Mouse (Mus musculus) bone marrow, adult 2 months (tissue): ENCODE data around the gene Fbxl17. TPM values are rescaled to one million over a fixed set of nuclear protein-coding genes. Genes with fewer than 3 reads are reported as not detected.

Experiments
- H3K27ac ChIP-seq: fragments of 200-500 bp; 2 replicates; pipeline ENCODE4 v1.5.1; 2012; ENCODE audit warnings: low read depth, mild to moderate bottlenecking, control low read depth, inconsistent platforms, low read length; ENCODE audit not compliant: control insufficient read depth, poor library complexity, insufficient read depth
- H3K4me1 ChIP-seq: fragments of 200-500 bp; 2 replicates; pipeline ENCODE4 v1.6.1; 2011; ENCODE audit warnings: low read length; ENCODE audit not compliant: control insufficient read depth, insufficient read depth
- H3K4me3 ChIP-seq: fragments of 200-500 bp; replicated peaks from 2 replicates; pipeline ENCODE3; 2011; ENCODE audit warnings: mild to moderate bottlenecking, low read depth, low read length, control low read depth; ENCODE audit not compliant: control insufficient read depth
- CTCF ChIP-seq: fragments of 200-500 bp; IDR thresholded peaks from 2 replicates; pipeline ENCODE4 v1.5.1; 2011; ENCODE audit warnings: low read length, control low read depth; ENCODE audit not compliant: control insufficient read depth, insufficient read depth
- POLR2A ChIP-seq: fragments of 200-500 bp; IDR thresholded peaks from 2 replicates; pipeline ENCODE4 v1.6.1; 2011; ENCODE audit warnings: low read depth, mild to moderate bottlenecking, control low read depth, low read length, borderline replicate concordance; ENCODE audit not compliant: control insufficient read depth
- WGBS: fragments of 180-500 bp; shearing (Covaris S2); methylation state at CpG from one replicate; pipeline ENCODE4 v1.1.7; 2018; 5-methylcytosine and 5-hydroxymethylcytosine counted together
- polyA plus RNA-seq: library from polyadenylated mRNA; stranded (reverse); fragments of >200 nt; gene quantifications from 2 replicates; pipeline ENCODE4 v1.2.4, GENCODE M21; 2011; ENCODE audit warnings: low replicate concordance; ENCODE audit not compliant: missing spikeins, insufficient read depth, insufficient read length

The Fbxl17 gene
- polyA plus RNA-seq, 1 experiment, result 10.7 TPM

DNA sequence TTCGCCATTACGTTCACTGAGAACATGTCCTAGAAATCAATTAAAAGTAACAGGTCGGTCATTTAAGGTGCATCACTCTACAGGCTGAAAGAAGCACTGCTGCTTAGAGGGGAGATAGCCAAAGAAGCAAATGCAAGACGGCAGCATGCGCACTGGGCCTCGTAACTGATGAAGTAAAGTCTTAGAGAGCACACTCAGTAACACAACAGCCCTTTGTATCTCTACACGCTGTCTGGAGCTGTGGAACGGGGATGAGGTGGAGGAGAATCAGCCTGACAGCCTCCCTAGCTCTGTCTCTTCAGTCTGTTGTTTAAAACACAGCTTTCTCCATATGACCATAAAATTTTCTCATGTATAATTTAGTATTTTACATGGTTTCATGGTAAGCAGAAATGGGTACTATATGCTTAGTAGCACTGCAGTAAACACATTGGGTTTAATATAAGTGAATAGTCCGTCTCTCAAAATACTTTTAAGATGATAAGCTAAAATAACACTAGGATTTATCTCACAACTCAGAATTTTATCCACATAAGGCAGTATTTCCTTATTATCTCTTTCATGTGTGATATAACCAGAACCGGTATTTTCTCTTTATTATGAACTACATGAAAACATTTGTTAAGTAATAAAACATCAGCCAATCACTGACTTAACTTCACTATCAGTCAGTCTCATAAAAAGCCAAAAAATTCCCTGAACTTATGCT, 52.7 kb downstream of the Fbxl17 start:
- Histone ChIP-seq H3K27ac (no peak overlapping the region), H3K4me1 (no peaks in the 10 kb centered on the region), H3K4me3 (no peak overlapping the region)
- WGBS, result 84% methylated on average over 10 of the region's 10 CpGs
- no peak for TF ChIP-seq POLR2A
- TF ChIP-seq CTCF, result no peak

DNA sequence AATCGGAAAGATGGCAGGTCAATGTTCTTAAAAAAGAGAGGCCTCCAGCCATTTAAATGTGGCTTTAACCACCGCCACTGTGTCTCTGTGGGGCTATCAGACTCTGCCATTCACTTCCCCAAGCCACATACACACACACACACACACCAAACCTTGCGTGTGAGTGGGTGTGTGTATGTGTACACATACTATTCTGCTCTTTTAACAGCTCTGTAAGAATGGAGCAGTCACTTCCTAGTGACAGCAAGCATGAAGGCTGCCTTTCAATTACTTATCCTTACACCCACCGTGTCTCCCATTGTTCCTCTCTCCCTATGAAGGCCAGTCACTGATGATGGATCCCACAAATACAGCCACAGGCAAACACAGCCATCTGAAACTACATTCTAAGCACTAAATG, 54.6 kb downstream of the Fbxl17 start:
- no peak overlapping the region for H3K27ac ChIP-seq
- TF ChIP-seq POLR2A (no peak), CTCF (no peak)
- no peaks in the 10 kb centered on the region for H3K4me1 ChIP-seq
- 74% methylated on average over 4 of the region's 4 CpGs for WGBS
- no peak overlapping the region for H3K4me3 ChIP-seq

DNA sequence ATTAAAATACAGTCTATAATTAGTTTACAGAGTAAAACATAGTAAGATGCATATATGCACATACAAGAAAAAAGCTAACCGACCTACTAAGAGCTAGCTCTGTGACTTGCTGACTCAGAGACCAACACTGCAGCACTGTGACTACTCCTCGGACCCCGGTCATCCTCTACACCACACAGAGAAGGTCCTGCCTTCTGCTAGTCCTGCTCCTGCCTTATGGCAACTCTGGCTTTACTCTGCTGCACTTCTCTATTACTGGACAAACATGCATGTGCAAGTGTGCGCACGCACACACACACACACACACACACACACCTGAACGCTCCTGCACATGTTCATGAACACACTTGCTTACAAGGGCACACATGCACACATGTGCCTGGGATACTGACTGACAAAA, 62.4 kb downstream of the Fbxl17 start:
- Histone ChIP-seq H3K4me3 (no peak overlapping the region), H3K4me1 (no peaks in the 10 kb centered on the region), H3K27ac (no peak overlapping the region)
- 90% methylated on average over 6 of the region's 6 CpGs for WGBS
- TF ChIP-seq POLR2A (no peak), CTCF (no peak)

DNA sequence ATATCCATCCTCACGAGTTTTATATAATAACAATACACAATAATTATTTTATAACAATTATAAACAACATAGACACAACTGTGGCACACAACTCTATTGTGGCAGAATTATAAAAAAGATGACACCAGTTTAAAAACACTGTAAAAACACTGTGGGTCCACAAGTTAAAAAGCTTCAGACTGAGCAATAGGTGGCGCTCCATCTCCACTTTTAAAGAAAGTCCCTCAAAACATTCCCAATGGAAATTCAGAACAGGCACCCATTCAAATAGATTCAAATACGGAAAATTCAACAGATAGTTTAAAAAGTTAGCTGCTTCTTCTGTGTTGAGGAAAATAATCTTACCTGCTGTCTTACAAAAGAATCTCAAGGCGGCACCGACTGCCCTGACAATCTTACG, 65.7 kb downstream of the Fbxl17 start:
- 86% methylated on average over 6 of the region's 6 CpGs for WGBS
- H3K27ac ChIP-seq, result no peak overlapping the region
- no peak overlapping the region for H3K4me3 ChIP-seq
- no peak for TF ChIP-seq POLR2A
- TF ChIP-seq CTCF, result no peak
- H3K4me1 ChIP-seq, result no peaks in the 10 kb centered on the region; the same call in 1 of the 2 replicates

DNA sequence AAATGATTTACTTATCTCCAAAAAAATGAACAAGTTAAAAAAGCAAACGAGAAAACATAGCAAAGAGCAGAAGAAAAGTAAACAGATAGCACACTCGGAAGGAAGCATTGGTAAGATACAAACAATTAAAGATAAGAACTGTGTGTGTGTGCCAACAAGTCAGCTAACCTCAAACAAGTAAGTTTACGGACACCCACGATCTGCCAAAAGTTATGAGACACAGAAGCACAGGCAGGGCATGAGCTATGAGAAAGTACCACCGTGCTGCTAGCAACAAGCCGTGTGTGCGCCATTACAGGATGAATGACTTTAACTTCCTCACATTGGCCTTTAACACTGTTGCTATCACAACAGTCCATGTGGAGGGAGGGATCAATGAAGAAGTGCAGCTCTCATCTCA, 68.2 kb downstream of the Fbxl17 start:
- TF ChIP-seq POLR2A (no peak), CTCF (no peak)
- 48% methylated on average over 7 of the region's 7 CpGs for WGBS
- no peak overlapping the region for H3K27ac ChIP-seq
- H3K4me1 ChIP-seq, result no peaks in the 10 kb centered on the region; the same call in 1 of the 2 replicates
- no peak overlapping the region for H3K4me3 ChIP-seq

DNA sequence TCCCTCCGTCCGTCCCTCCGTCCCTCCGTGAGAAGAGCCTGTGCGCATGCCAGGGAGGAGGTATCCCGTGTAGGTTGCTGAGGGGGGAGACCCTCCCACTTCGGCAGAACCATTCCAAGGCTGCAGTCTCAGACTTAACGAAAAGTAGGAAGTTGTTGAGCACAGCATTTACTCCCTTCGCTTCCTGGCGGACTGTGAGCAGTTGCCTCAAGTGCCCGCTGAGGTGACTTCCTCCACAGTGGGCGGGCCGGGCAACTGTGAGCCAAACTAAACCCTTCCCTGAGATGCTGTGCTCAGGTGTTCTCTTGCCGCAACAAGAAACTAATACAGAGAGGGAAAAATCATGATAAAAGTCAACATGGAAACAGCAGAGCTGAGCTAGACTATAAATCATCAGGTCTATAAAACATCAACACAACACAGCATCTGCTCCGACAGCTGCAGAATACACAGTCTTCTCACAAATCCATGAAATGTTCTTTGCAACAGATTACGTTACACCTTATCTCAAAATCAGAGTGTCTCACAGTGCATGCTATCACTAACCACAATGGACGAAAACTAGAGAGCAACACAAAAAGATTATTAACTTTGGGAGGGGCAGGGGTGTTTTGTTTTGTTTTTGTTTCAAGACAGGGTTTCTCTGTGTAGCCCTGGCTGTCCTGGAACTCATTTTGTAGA, 69.3 kb downstream of the Fbxl17 start:
- Histone ChIP-seq H3K27ac (no peak overlapping the region), H3K4me3 (no peak overlapping the region), H3K4me1 (no peaks in the 10 kb centered on the region; the same call in 1 of the 2 replicates)
- no peak for TF ChIP-seq POLR2A
- TF ChIP-seq CTCF, result no peak
- WGBS, result 12% methylated on average over 17 of the region's 17 CpGs

DNA sequence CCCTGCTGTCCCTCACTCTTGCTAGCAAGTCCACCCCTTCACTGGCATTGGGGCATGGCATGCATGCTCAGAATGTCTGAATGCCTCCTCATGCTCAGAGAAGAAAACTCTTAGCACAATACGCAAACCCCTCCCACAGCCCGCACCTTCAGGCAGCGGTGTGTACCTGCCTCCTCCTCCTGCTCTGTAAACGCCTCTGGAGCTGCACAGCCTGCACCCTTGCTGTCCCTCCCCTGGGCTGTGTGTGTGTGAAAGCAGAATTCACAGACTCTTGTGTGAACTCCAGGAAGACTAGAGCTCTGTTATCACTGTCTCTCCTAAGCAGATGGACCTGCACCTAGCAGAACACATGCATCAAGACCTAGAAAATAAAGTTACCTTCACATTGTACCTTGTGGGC, 76.0 kb downstream of the Fbxl17 start:
- no peak overlapping the region for H3K27ac ChIP-seq
- TF ChIP-seq POLR2A, result no peak
- TF ChIP-seq CTCF, result no peak
- WGBS, result 85% methylated on average over 4 of the region's 4 CpGs
- H3K4me1 ChIP-seq, result no peaks in the 10 kb centered on the region
- no peak overlapping the region for H3K4me3 ChIP-seq

DNA sequence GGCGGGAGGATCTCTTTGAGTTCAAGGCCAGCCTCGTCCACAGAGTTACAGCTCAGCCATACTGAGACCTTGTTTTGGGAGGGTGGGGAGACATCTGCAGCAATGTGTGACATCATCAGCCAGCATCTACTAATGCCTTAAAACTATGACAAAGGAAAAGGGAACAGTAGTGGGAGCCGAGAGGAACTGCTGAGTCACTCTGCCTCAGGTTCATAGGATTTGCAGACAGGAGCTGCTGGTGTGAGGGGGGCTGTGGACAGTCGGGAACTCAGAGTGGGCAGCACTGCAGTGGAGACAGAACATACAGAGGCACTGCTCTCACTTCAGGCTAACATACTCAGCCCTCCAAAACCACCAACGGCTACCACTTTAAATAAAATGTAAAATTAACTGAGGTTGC, 77.1 kb downstream of the Fbxl17 start:
- Histone ChIP-seq H3K4me1 (no peaks in the 10 kb centered on the region), H3K4me3 (no peak overlapping the region), H3K27ac (no peak overlapping the region)
- TF ChIP-seq CTCF (no peak), POLR2A (no peak)
- WGBS, result 52% methylated on average over 5 of the region's 5 CpGs

DNA sequence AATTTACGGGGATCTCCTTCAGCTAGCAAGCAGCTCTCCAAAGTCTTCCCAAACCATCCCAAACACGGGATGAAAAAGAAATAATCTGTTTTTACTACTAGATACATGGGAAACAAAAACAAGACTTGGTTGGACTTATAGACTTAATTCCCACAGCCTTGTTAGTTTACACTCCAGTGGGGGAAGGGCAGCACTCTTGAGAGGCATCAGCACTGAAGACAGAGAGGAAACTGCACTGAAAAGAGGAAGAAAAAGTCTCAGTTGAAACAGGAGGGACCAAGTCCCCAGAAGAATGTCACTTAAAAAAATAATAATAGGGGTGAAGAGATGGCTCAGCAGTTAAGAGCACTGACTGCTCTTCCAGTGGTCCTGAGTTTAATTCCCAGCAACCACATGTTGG, 78.0 kb downstream of the Fbxl17 start:
- no peak for TF ChIP-seq CTCF
- TF ChIP-seq POLR2A, result no peak
- Histone ChIP-seq H3K4me3 (no peak overlapping the region), H3K27ac (no peak overlapping the region), H3K4me1 (no peaks in the 10 kb centered on the region)
- WGBS, result 64% methylated on average over 2 of the region's 2 CpGs
